Mouse (Mus musculus) lung, postnatal 0 days (tissue): ENCODE data around the gene Slc45a3. TPM values are rescaled to one million over a fixed set of nuclear protein-coding genes. Genes with fewer than 3 reads are reported as not detected.

Experiments
- ATAC-seq: fragments of 200-750 bp; cut with Nextera tagmentation; 2 replicates; pipeline ENCODE4 v1.8.0; 2017; ENCODE audit warnings: moderate library complexity
- DNase-seq: peaks from one replicate; pipeline ENCODE4 v3.0.0-alpha.2; 2016; ENCODE audit warnings: low spot score
- H3K27ac ChIP-seq: fragments of 300-500 bp; sonication (generic); 2 replicates; pipeline ENCODE4 v1.5.1; 2014; ENCODE audit warnings: antibody characterized with exemption, mild to moderate bottlenecking, low read length, mixed read lengths
- H3K27me3 ChIP-seq: fragments of 300-500 bp; sonication (generic); replicated peaks from 2 replicates; pipeline ENCODE4 v1.6.1; 2014; ENCODE audit warnings: low read length, mixed read lengths; ENCODE audit not compliant: insufficient read depth
- H3K36me3 ChIP-seq: fragments of 300-500 bp; sonication (generic); 2 replicates; pipeline ENCODE4 v1.6.1; 2014; ENCODE audit warnings: low read length, mixed read lengths; ENCODE audit not compliant: insufficient read depth
- H3K4me1 ChIP-seq: fragments of 300-500 bp; sonication (generic); 2 replicates; pipeline ENCODE4 v1.6.1; 2014; ENCODE audit warnings: antibody characterized with exemption, low read depth, low read length, mixed read lengths; ENCODE audit not compliant: insufficient read depth
- H3K4me2 ChIP-seq: fragments of 300-500 bp; sonication (generic); replicated peaks from 2 replicates; pipeline ENCODE4 v1.6.1; 2014; ENCODE audit warnings: low read depth, mild to moderate bottlenecking, low read length, moderate library complexity, mixed read lengths
- H3K4me3 ChIP-seq: fragments of 300-500 bp; sonication (generic); 2 replicates; pipeline ENCODE4 v1.5.1; 2014; ENCODE audit warnings: low read depth, low read length
- H3K9ac ChIP-seq: fragments of 300-500 bp; sonication (generic); replicated peaks from 2 replicates; pipeline ENCODE4 v1.6.1; 2014; ENCODE audit warnings: low read depth, mild to moderate bottlenecking
- H3K9me3 ChIP-seq: fragments of 300-500 bp; sonication (generic); 2 replicates; pipeline ENCODE4 v1.6.1; 2016; ENCODE audit warnings: low read length, mixed read lengths
- CTCF ChIP-seq: IDR thresholded peaks from 2 replicates; pipeline ENCODE4 v1.5.1; 2016; ENCODE audit warnings: antibody characterized with exemption, mild to moderate bottlenecking
- EP300 ChIP-seq: IDR thresholded peaks from 2 replicates; pipeline ENCODE4 v1.6.1; 2016; ENCODE audit warnings: antibody characterized with exemption, mild to moderate bottlenecking, control low read depth
- WGBS: fragments of 180-500 bp; shearing (Covaris S2); extraction: QIAGEN DNeasy Blood & Tissue Kit; methylation state at CpG from one replicate; pipeline ENCODE4 v1.1.7; 2014; 5-methylcytosine and 5-hydroxymethylcytosine counted together
- polyA plus RNA-seq: library from polyadenylated mRNA; unstranded; fragments of >200 nt; fragmentation: Nextera tagmentation; extraction: Ambion mirVana; gene quantifications from 2 replicates; pipeline ENCODE4 v1.2.1, GENCODE M21; 2015

Slc45a3 gene
- polyA plus RNA-seq, 1 experiment from 2014 or later: 5.7 TPM

DNA sequence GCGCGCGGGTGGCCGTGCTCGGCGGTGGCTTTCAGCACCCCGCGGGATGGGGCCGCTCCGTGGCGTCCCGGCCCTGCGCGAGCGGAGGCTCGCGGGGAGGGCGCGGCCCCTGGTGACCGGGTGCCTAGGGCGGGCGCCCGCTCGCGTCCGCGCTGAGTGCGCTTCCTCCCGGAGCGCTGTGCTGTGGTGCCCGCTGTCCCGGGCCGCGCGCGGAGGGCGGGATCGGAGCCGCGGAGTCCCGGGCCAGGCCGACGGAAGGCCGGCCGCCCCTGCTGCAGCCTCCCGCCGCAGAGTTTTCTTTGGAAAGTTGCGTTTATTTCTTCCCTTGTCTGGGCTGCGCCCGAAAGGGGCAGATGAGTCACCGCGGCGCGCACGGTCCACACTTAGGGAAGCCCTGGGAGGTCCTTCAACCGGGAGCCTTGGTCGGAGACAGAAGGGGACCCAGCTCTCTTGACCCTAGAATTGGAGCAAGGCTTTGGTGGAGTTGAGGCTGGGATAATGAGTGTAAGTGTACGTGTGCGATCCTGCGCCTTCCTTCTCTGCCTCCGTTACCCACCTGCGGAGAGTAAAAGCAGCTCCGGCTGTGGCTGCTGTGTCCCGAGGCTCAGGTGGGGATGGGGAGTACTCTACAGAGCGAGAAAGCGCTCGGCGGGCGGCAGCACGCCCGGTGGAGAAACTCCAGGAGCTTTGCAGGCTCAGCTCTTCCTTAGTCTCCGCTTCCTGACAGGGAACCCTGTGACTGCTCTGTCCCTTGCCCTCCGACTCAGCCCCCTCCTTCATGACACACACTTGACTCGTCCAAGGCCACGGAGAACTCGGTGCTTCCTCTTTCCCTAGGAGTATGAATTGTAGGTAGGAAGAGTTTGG lies 551 bp downstream of the Slc45a3 start:
- peak; percentile 72 for ATAC-seq
- H3K27ac ChIP-seq: peak overlapping the region; percentile 54; the same call in 1 of the 2 replicates
- H3K4me2 ChIP-seq: peak overlapping the region; percentile 99
- H3K4me1 ChIP-seq: 0 out of 2 replicates have a peak, but pooled peaks cover 4% of the 10 kb centered on the region
- no peaks in the 10 kb centered on the region for H3K36me3 ChIP-seq
- H3K9ac ChIP-seq: peak overlapping the region; percentile 42
- DNase-seq: peak; percentile 45
- H3K9me3 ChIP-seq: no peaks in the 10 kb centered on the region
- WGBS: 1% methylated on average over 51 of the region's 76 CpGs
- H3K27me3 ChIP-seq: peaks cover 22% of the 10 kb centered on the region; the same call in 1 of the 2 replicates
- peak overlapping the region; percentile 67 for H3K4me3 ChIP-seq
- TF ChIP-seq CTCF (no peak), EP300 (no peak)

- Histone ChIP-seq H3K27me3 (peaks cover 22% of the 10 kb centered on the region; the same call in 1 of the 2 replicates), H3K27ac (no peak overlapping the region), H3K4me1 (0 out of 2 replicates have a peak, but pooled peaks cover 4% of the 10 kb centered on the region), H3K9me3 (no peaks in the 10 kb centered on the region), H3K4me2 (peak overlapping the region; percentile 99; the same call in 1 of the 2 replicates), H3K4me3 (no peak overlapping the region), H3K36me3 (no peaks in the 10 kb centered on the region), H3K9ac (no peak overlapping the region)
- no peak for TF ChIP-seq CTCF
- TF ChIP-seq EP300: no peak
- no peak for ATAC-seq
- DNase-seq: no peak
- WGBS: 50% methylated on average over 5 of the region's 5 CpGs
Observed at GRCm38 (mm10) chr1:131964100-131964499, 1.3 kb downstream of the Slc45a3 start.

GRCm38 (mm10) chr1:131964580-131964979 lies 1.8 kb downstream of the Slc45a3 start:
- DNase-seq (no peak), ATAC-seq (no peak)
- Histone ChIP-seq H3K4me2 (no peak overlapping the region), H3K9ac (no peak overlapping the region), H3K4me3 (no peak overlapping the region), H3K9me3 (no peaks in the 10 kb centered on the region), H3K27me3 (peaks cover 22% of the 10 kb centered on the region; the same call in 1 of the 2 replicates), H3K27ac (no peak overlapping the region), H3K4me1 (0 out of 2 replicates have a peak, but pooled peaks cover 4% of the 10 kb centered on the region), H3K36me3 (no peaks in the 10 kb centered on the region)
- 86% methylated on average over 7 of the region's 7 CpGs for WGBS
- TF ChIP-seq EP300 (no peak), CTCF (no peak)

GRCm38 (mm10) chr1:131965818-131966217 lies 3.1 kb downstream of the Slc45a3 start:
- H3K4me1 ChIP-seq: 0 out of 2 replicates have a peak, but pooled peaks cover 4% of the 10 kb centered on the region
- H3K4me3 ChIP-seq: no peak overlapping the region
- TF ChIP-seq EP300 (no peak), CTCF (no peak)
- DNase-seq (no peak), ATAC-seq (no peak)
- no peaks in the 10 kb centered on the region for H3K36me3 ChIP-seq
- peaks cover 16% of the 10 kb centered on the region; the same call in 1 of the 2 replicates for H3K27me3 ChIP-seq
- no peak overlapping the region for H3K27ac ChIP-seq
- H3K9ac ChIP-seq: no peak overlapping the region
- no peak overlapping the region for H3K4me2 ChIP-seq
- 49% methylated on average over 5 of the region's 5 CpGs for WGBS
- H3K9me3 ChIP-seq: no peaks in the 10 kb centered on the region

DNA sequence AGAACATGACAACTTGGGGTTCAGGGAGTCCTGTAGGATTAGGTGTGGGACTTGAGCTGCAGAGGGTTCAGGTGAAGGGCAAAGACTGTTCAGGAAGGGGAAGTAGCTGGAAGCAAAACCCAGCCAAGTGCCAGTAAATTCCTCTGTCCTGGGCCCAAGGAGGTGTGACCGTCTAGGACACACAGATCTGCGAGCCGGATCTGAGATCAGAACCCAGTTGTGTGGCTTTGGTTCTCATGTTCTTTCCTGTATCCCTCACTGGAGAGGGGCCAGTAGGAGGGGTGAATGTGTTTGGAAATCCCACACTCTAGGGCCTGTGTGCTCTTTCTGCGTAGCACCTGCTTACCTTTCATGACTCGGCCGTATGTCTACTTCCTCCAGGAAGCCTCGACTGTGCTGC lies 4.6 kb downstream of the Slc45a3 start:
- peak; percentile 33 for DNase-seq
- peak; percentile 31; the same call in 1 of the 2 replicates for ATAC-seq
- H3K4me3 ChIP-seq: no peak overlapping the region
- WGBS: 41% methylated on average over 7 of the region's 7 CpGs
- H3K9me3 ChIP-seq: no peaks in the 10 kb centered on the region
- no peak overlapping the region for H3K27ac ChIP-seq
- no peak overlapping the region for H3K4me2 ChIP-seq
- TF ChIP-seq CTCF (no peak), EP300 (no peak)
- H3K27me3 ChIP-seq: 0 out of 2 replicates have a peak, but pooled peaks cover 16% of the 10 kb centered on the region
- no peak overlapping the region for H3K9ac ChIP-seq
- peaks cover 6% of the 10 kb centered on the region; the same call in 1 of the 2 replicates for H3K4me1 ChIP-seq
- H3K36me3 ChIP-seq: no peaks in the 10 kb centered on the region

GRCm38 (mm10) chr1:131968556-131968955 lies 5.8 kb downstream of the Slc45a3 start:
- Histone ChIP-seq H3K36me3 (no peaks in the 10 kb centered on the region), H3K27me3 (0 out of 2 replicates have a peak, but pooled peaks cover 8% of the 10 kb centered on the region), H3K9me3 (no peaks in the 10 kb centered on the region), H3K27ac (no peak overlapping the region), H3K4me1 (peaks cover 5% of the 10 kb centered on the region; the same call in 1 of the 2 replicates), H3K4me2 (no peak overlapping the region), H3K9ac (no peak overlapping the region), H3K4me3 (no peak overlapping the region)
- DNase-seq: no peak
- 40% methylated on average over 3 of the region's 3 CpGs for WGBS
- TF ChIP-seq CTCF (no peak), EP300 (no peak)
- no peak for ATAC-seq
